Mouse (Mus musculus): Measurements from ENCODE around the gene Sfr1.

Sfr1 gene

DNA sequence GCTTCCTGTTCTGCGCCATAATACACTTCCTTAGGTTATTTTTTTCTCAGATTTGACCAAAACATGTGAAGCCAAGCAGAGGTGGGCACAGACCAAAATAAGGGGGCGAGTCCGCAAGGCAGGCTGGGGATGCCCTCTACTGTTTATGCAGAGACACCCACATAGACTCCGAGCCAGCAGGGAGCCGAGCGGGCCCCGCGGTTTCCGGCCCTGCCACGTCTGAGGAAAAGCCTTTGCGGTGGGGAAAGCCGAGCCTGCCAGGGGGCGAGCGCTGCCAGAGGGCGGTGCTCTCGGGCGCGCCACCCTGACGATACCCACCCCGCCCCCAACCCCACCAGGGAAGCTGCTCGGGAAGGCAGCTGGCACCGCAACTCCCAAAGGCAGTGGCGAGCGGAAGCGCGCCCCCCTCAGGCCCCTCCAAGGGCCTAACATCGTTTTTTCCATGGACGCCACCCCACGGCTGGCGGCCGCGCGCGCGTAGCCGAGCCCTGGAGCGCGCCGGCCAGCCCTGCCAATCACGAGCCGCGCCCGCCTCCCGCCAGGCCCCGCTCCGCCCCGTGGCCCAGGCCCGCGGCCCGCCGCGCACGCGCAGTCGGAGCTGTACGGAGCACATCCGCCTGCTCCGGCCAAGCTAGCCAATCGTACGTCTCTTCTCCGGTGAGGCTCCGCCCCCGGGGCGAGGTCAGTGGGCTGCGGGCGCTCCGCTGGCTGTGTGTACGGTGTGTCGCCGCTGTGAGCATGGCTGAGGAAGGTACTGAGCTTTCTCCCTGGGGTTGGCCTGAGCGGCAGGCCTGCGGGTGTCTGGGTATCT, at the start of gene Sfr1:
Sfr1 (plus strand) TSS at position 612 of the 811 bp plus-strand sequence.
- DNase-seq (ENCODE audit: low read depth, low spot score): peak; percentile 98

DNA sequence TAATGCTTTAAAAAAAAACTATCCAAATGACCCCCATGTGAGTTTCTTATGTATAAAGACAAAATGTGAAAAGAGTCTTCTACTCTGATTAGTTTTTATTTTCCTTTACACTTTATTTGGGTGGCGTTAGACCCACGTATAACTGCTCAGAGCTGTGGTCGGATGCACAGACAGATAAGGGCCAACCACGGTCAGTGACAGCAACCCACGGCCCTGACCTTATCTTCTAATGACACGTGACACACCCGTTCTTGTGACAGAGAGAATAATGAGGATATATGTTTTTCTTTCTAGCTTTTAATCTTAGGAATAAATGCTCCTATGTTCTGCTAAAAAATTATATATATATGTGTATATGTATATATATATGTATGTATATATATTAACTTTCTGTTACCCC, 41.9 kb upstream of the Sfr1 start:
- no peak for DNase-seq (ENCODE audit: low read depth, low spot score)

DNA sequence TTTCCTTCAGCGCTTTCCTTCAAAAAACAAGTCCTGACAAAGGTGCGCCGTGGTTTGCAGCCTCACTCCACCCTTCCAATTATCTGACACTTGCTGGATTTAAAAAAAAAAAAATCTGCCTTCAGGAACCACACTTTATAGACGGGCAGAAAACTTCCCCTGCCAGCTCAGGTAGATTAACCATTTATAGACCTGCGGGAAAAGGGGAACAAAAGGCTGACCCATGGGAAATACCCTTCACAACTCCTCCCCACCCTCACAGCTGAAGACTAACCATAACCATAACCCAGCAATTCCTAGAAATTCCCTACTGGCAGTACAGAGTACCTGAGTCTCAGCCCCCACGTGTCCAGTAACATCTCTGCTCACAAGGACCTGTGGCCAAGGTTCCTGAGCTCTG, 39.5 kb upstream of the Sfr1 start, which contains the start of gene Col17a1:
Col17a1 (minus strand) TSS at position 101 of the 400 bp plus-strand sequence.
- DNase-seq (ENCODE audit: low read depth, low spot score): no peak

DNA sequence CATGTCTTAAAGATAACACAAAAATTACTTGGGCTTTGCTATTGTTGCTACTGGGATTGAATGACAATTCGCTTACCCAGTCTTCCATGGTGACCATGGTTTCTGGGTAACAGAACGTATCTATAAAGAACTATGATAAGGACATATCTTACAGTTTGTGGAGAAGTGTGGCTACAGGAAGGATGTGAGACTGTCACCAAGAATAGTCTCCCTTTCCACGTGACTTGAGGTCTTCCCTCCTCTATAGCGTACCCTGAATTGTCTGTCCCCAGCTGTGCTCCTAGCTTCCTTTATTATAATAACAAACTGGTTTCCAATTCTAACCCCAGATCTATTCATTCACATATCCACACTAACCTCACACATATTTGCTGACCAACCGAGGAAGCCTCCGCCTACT, 35.8 kb upstream of the Sfr1 start:
- no peak for DNase-seq (ENCODE audit: low read depth, low spot score)

DNA sequence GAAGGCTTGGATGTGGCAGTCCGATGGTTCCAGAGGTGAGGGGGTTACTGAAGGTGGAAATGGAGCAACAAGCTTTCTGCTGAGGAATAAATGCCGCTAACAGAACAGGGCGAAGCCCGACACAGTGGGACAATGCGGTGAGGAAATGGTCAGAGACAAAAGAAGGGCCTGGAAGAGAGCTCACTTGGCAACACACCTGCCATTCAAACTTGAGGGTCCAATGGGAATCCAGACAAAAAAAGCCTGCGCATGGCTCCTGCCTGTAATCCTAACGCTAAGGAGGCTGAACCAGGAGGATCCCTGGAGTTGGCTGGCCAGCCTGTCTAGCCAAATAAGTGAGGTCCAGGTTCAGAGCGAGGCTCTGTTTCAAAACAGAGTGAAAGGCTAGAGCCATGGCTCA, 35.1 kb upstream of the Sfr1 start:
- no peak for DNase-seq (ENCODE audit: low read depth, low spot score)

DNA sequence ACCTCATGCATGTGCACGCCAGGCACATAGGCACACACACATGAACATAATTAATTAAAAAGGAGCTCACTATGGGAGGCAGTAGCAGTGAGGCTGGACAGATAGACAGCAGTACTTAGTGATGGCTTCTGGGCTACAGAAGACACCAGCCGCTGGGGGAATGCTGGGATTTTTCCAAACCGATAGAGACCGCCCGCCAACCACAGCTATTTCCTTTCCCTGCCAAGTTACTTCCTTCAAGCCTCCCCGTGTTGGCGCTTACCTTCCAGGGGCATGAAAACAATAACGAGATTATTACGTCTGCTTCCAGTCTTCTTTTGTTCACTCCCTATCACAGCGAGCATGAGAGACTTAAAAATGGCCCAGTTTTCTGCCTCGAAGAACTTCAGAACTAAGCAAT, 34.4 kb upstream of the Sfr1 start:
- DNase-seq (ENCODE audit: low read depth, low spot score): no peak

DNA sequence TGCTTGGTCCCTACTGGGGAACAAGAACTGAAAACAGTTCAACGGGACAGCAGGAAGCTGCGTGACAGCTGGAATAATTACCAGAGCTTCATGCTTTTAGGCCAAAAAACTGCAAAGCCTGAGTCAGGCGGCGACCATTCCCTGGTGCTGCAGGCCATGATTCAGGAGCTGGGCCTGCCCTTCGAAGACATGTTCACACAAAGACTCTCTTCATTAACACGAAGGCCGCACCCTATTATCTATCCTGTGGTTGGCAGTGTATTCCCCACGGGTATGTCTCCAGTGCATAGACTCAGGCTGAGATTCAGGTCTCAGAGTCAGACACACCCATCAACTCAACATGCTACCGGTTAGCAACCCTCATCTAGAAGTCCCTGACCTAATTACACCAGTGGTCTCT, 33.2 kb upstream of the Sfr1 start:
- DNase-seq (ENCODE audit: low read depth, low spot score): no peak

DNA sequence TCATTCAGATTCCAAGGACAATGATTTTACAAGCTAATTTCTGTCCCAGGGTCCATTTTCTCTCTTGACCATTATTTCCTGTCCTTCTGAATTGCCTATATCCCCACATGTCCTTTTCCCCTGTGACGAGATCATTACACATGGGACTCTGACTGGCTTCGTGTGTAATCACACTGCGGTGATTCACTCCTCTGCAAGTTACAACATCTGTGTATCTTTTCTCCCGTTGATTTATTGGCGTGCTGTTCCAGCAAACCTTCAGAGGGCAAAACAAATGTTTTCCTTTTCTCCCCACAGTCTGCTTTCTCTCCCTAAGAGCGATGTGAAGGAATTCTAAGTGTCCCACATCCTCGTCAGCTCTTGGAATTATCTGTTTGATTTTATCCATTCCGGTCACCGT, 31.7 kb upstream of the Sfr1 start:
- peak; percentile 2 for DNase-seq (ENCODE audit: low read depth, low spot score)

DNA sequence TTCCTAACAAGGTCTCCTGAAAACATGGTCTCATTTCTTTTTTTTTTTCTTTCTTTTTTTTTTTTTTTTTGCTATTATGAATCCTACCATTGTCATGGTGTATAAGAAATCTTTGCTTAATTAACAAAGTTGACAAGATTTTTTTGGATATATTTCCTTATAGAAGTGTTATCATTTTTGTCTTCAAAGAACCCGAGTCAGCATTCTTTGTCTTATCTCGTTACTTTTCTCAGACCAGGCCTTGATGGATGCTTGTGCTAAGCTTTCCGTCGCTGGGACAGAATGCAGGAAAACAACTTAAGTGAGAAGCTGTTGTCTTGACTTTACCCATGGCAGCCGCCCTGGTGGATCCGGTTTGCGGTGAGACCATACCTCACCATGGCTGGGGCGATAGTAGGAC, 31.0 kb upstream of the Sfr1 start:
- no peak for DNase-seq (ENCODE audit: low read depth, low spot score)

DNA sequence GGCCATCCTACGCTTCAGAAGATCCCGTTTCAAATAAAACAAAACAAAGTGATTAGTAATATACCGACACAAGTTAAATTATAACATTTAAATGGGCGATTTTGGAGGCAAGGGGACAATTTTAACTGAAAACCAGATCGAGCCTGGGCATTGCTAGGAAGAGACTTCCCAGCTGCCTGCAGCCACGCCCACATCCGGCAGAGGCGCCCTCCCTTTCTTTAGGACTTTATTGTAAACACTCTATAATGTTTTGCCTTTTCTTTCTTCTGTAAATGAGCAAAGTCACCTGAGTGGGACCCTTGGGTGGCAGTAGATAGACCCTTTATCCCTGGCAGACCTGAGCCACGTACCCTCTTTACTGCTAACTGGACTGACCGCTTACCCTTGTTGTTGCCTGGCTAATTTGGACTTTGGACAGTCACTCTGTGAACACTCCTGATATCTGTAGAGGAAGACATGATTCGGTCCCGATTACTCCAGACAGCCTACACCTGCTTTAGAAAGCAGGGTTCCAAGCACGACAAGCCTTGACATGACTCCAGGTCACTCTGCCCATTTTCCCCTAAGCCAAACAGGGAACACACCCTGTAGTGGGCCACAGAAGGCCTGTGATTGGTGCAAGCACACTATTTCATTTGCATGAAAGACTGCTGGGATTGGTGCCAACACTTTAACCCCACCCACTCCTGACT, 26.3 kb upstream of the Sfr1 start:
- no peak for DNase-seq (ENCODE audit: low read depth, low spot score)

DNA sequence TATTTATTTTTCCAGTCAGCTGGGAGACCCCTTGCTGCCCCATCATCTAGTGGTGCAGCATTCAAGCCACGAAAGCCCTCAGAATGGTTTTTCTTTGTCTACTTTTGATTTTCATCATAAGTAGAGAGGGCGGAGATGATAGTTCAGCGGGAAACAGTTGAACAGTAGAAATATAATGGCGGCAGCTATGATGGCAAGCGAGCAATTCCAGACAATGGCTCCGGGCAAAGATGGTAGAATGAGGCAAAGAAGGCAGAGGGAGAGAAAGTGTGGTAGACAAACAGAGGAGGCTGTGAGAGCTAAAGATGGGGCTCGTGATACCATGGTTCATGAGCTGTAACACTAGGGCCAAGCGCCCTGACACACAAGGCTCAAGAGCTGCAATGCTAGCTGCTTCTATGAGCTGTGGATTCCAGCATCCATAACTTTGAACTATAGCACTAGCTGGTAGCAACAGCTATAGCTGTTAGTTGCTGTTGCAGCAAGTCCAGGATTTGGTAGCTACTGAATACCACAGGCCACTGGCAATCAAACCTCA, 25.6 kb upstream of the Sfr1 start:
- DNase-seq (ENCODE audit: low read depth, low spot score): no peak

DNA sequence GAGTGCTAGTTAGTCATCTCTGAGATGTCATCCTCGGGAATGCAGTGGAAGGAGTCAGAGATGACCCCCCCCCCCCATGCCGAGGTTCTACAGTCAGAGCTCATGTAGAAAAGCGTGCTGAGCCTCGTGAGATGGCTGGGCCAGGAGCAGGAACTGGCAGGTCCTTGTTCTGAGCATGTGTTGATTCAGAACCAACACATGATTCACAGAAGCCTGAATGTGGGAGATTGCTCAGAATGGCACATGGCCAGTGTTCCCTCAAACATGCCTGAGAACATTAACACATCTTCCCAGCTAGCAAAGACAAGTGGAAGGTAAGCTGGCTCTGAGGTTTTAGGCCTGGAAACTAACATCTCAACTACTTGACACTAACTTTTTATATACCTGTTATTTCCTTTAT, 21.1 kb upstream of the Sfr1 start:
- no peak for DNase-seq (ENCODE audit: low read depth, low spot score)

DNA sequence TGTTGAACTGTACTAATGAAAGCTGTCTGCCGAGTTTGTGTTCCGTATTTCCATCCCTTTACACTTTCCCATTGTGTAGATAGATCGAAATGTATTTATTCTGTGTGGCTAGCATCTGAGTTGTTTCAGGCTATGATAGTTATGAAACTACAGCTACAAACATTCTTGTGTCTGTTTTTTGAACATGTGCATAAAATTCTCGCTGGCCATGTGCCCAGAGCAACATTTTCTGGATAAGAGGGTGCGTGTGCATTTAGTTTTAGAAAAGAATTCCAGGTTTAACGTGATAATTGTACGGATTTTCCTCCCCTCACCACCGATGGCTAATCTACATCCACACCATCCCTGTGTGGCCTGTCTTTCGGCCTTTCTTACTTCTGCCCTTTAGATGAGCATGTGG, 18.0 kb upstream of the Sfr1 start:
- DNase-seq (ENCODE audit: low read depth, low spot score): no peak

DNA sequence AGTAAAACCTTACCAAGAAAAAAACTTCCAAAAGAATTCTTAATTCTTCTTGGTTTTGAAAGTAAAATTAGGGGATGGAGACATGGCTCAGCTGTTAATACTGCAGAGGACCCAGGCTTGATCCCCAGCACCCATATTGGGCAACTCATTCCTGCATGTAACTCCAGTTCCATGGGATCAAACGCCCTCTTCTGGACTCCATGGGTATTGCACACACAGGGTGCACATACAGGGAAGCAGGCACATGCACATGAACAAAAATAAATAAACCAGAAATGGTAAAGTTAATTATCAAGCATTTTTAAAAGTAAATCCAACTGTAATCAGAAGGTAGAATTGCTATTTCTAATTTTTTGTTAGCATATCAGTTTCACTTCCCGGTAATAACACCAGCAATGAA, 15.3 kb upstream of the Sfr1 start:
- DNase-seq (ENCODE audit: low read depth, low spot score): no peak

DNA sequence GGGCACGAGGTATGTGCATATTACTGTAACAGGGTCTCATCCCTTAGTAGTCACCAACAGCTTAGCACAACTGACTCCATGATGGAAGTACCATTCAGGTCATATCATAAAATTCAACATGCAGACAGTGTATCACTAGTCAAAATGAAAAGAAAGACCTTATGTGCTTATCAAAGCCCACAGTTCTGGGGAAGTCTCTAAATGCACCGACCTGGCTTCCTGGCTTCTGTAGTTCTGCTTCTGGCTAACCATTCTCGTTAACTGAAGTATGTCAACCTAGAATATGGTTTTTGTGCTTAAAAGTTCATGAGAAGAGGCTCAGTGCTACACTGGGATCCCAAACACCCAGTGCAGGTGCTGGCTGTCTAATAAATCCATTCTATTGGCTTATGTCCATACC, 12.3 kb upstream of the Sfr1 start:
- no peak for DNase-seq (ENCODE audit: low read depth, low spot score)

DNA sequence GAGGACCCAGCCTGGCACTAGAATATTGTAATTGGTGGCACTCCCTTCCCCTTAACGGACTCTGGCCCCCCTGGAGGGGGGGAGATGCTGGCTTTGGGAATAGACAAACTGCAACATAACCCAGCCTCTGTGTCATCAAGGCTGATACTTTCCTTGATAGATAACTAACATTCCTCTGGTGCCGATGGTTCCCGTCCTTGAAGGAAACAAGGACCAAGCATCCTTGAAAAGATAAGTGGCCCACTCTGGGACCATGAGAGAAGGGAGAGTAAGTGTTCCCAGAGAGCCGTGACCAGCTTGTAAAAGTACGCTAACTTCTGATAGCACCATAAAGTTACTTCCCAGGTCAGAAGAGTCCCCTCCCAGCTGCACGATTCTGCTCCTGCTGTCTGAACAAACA, 9.0 kb upstream of the Sfr1 start:
- DNase-seq (ENCODE audit: low read depth, low spot score): no peak

DNA sequence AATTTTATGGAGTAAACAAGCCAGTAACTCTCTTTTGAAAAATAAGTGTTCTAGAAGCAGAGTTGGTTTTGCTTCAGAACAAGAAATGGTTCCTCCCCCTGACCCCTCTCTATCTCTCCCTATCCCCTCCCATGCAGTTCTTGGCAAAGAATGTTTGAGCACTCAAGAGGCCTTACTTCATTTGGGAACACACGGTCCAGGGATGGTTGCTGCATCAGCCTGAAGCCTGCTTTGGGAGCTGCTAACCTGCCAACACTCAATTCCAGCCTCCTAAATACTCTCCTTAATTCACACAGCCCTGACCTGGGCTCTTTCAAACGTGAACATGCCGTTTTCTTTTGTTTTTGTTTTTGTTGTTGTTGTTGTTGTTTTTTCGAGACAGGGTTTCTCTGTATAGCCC, 6.6 kb upstream of the Sfr1 start:
- DNase-seq (ENCODE audit: low read depth, low spot score): no peak

DNA sequence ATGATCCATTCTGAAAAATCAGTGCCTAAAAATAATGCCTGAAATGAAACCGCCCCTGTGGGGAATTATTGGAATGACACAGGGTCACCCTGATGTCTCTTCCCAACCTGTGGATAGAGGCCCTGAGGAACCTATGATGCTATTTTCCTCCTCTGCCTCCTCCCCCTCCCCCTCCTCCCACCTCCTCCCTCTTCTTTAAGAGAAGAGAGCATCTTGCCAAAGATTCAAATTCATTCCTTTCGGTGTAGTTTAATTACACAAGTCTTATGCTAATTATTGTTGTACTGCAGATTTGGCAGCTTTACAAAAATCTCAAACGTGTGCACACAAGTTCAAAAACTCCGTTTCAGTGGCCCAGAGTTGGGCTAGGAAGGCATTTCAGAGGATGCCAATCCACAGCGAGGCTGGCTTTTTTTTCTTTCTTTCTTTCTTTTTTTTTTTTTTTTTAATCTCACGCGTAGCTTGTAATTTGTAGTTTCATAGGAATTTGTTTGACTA, 5.8 kb upstream of the Sfr1 start:
- no peak for DNase-seq (ENCODE audit: low read depth, low spot score)

DNA sequence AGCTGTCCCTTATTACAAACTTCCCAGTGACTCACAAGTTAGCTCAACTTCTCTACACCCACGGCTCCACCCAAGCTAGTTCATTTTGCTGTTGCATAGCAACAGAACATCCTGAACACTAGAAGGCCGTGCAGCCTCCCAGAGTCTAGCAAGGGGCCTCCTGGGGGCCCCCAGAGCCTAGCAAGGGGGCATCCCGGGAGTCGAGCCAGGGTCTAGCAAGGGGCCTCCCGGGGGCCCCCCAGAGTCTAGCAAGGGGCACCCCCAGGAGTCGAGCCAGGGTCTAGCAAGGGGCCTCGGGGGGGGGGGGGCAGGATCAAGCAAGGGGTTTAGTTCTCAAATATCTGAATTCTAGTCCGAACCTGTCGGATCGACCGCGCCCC, 801 bp upstream of the Sfr1 start:
- peak; percentile 54 for DNase-seq (ENCODE audit: low read depth, low spot score)

DNA sequence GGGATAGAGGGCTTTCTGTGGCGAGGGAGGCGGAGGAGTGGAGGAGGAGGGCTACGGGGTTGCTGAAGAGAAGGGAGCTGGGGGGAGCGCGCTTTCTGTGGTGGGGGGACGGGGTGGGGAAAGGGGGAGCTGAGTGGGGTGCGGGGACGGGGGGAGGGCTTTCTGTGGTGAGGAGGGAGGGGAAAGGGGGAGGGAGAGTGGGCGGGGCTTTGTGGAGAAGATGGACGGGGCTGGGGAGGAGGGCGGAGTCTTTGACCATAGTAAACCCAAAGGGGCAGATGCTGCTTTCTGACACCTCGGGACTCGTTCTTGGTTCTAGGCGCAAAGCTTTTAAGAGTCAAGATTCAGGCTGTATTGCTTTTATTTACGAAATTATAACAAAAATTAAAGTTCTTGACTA, 449 bp downstream of the Sfr1 start:
- DNase-seq (ENCODE audit: low read depth, low spot score): peak; percentile 46

DNA sequence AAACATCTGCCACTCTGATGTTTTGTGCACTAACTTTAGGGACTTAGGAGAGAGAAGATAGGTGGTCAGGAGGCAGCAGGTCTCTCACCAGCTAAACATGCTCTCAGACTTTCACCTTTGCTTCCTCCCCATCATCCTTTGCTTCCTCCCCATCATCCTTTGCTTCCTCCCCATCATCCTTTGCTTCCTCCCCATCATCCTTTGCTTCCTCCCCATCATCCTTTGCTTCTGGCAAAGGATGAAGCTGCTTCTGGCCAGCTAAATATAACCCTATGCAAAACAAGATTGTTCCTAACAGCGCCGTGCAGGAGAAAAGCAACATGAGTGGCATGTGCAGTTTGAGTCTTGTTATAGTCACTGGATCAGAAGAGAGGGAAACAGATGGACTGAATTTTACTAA, 15.6 kb downstream of the Sfr1 start:
- no peak for DNase-seq (ENCODE audit: low read depth, low spot score)

DNA sequence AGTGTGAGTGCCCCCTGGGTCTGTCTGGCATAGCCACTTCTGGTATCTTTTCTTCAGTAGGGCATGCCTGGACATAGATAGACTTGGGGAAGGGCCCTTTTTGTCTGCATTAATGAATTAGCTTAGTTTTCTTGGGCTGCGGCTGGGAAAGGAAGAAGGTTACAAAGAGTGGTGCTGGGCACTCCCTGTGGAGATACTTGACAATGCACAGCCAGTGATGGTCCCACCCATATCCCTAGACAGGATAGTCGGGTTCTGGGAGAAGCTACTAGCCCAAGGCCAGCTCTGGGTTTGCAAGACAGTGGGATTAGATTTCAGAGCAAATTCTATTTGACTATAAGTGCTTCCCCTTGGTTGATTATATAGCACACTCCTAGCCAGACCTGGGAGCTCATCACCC, 17.5 kb downstream of the Sfr1 start:
- DNase-seq (ENCODE audit: low read depth, low spot score): no peak

DNA sequence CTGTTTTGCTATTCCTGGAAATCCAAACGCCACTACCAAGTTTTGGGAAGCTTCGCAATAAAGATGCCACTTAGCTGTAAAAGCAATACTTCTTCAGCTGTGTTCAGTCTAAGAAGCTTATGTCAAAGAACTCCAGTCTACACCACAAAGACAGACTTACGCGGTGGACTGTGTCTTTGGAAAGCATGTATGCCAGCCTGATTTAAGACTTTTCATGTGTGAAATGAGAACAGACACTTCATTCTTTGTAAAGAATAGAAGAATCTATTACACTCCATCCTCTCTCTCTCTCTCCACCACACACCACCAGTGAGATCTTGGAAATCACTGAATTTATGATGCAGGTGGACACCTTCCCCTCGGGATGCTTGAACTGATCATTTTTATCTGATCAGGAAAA, 18.9 kb downstream of the Sfr1 start:
- DNase-seq (ENCODE audit: low read depth, low spot score): no peak
